Mouse (Mus musculus) neural tube, embryonic 14.5 days (tissue): Measurements from ENCODE around the gene Matn4. TPM values are rescaled to one million over a fixed set of nuclear protein-coding genes. Genes with fewer than 3 reads are reported as not detected.

ENCODE experiments used
- ATAC-seq: fragments of 200-750 bp; cut with Nextera tagmentation; 2 replicates; pipeline ENCODE4 v1.8.0; 2017; ENCODE audit warnings: low read depth, mild to moderate bottlenecking, moderate TSS enrichment, moderate library complexity
- H3K27ac ChIP-seq: fragments of 300-500 bp; sonication (generic); 2 replicates; pipeline ENCODE4 v1.5.1; 2014; ENCODE audit warnings: low read depth, mild to moderate bottlenecking, control low read depth, low read length, moderate library complexity, mixed read lengths
- H3K27me3 ChIP-seq: fragments of 300-500 bp; sonication (generic); 2 replicates; pipeline ENCODE4 v1.6.1; 2014; ENCODE audit warnings: low read length; ENCODE audit not compliant: control insufficient read depth, insufficient read depth
- H3K36me3 ChIP-seq: fragments of 300-500 bp; sonication (generic); 2 replicates; pipeline ENCODE4 v1.6.1; 2014; ENCODE audit warnings: low read length, mixed read lengths; ENCODE audit not compliant: control insufficient read depth, insufficient read depth
- H3K4me1 ChIP-seq: fragments of 300-500 bp; sonication (generic); 2 replicates; pipeline ENCODE4 v1.6.1; 2014; ENCODE audit warnings: low read length; ENCODE audit not compliant: control insufficient read depth, insufficient read depth
- H3K4me2 ChIP-seq: fragments of 300-500 bp; sonication (generic); 2 replicates; pipeline ENCODE4 v1.6.1; 2014; ENCODE audit warnings: mild to moderate bottlenecking, low read depth, low read length, control low read depth
- H3K4me3 ChIP-seq: fragments of 300-500 bp; sonication (generic); 2 replicates; pipeline ENCODE4 v1.5.1; 2014; ENCODE audit warnings: low read depth, low read length, control low read depth, mixed read lengths
- H3K9ac ChIP-seq: fragments of 300-500 bp; sonication (generic); replicated peaks from 2 replicates; pipeline ENCODE4 v1.6.1; 2014; ENCODE audit warnings: low read depth, mild to moderate bottlenecking, control low read depth, low read length, mixed read lengths
- H3K9me3 ChIP-seq: fragments of 300-500 bp; sonication (generic); 2 replicates; pipeline ENCODE4 v1.6.1; 2016; ENCODE audit warnings: low read length; ENCODE audit not compliant: control insufficient read depth
- WGBS: fragments of 180-500 bp; shearing (Covaris S2); extraction: QIAGEN DNeasy Blood & Tissue Kit; methylation state at CpG from one replicate; pipeline ENCODE4 v1.1.7; 2014; 5-methylcytosine and 5-hydroxymethylcytosine counted together
- polyA plus RNA-seq: library from polyadenylated mRNA; unstranded; fragments of >200 nt; fragmentation: Nextera tagmentation; extraction: Ambion mirVana; gene quantifications from 2 replicates; pipeline ENCODE4 v1.2.1, GENCODE M21; 2014

The Matn4 gene
- 0.36 and 0.82 TPM in 2 replicates for polyA plus RNA-seq

GRCm38 (mm10) chr2:164405060-164405459 lies at the start of gene Matn4:
TSS of gene Matn4 (minus strand) at chr2:164405160.
- Histone ChIP-seq H3K9me3 (no peaks in the 10 kb centered on the region), H3K4me1 (peaks cover 11% of the 10 kb centered on the region; the same call in 1 of the 2 replicates)
- WGBS, result 10% methylated on average over 9 of the region's 9 CpGs

GRCm38 (mm10) chr2:164453887-164454500 lies 49.0 kb upstream of the Matn4 start:
- Histone ChIP-seq H3K27ac (no peak overlapping the region), H3K4me1 (no peaks in the 10 kb centered on the region), H3K36me3 (no peaks in the 10 kb centered on the region), H3K27me3 (no peaks in the 10 kb centered on the region), H3K9ac (no peak overlapping the region), H3K4me3 (no peak overlapping the region), H3K4me2 (no peak overlapping the region), H3K9me3 (no peaks in the 10 kb centered on the region)
- WGBS, result 73% methylated on average over 7 of the region's 7 CpGs
- no peak for ATAC-seq

More at GRCm38 (mm10) chr2:164405060-164405459, at the start of gene Matn4:
- H3K4me3 ChIP-seq, result peak within 1 kb of the TSS; percentile 27
- no peaks in the 10 kb centered on the region for H3K36me3 ChIP-seq
- H3K27me3 ChIP-seq, result peaks cover 68% of the 10 kb centered on the region
- no peak for ATAC-seq
- no peak within 1 kb of the TSS for H3K27ac ChIP-seq
- H3K4me2 ChIP-seq, result peak within 1 kb of the TSS; percentile 47
- peak within 1 kb of the TSS; percentile 41; the same call in 1 of the 2 replicates for H3K9ac ChIP-seq

GRCm38 (mm10) chr2:164453047-164453757 lies 48.2 kb upstream of the Matn4 start:
- WGBS, result 85% methylated on average over 14 of the region's 14 CpGs
- Histone ChIP-seq H3K4me1 (no peaks in the 10 kb centered on the region), H3K27me3 (no peaks in the 10 kb centered on the region), H3K4me2 (no peak overlapping the region), H3K27ac (no peak overlapping the region), H3K36me3 (no peaks in the 10 kb centered on the region), H3K9me3 (no peaks in the 10 kb centered on the region), H3K4me3 (no peak overlapping the region), H3K9ac (no peak overlapping the region)
- no peak for ATAC-seq

GRCm38 (mm10) chr2:164452000-164452676 lies 47.2 kb upstream of the Matn4 start:
- H3K4me2 ChIP-seq, result no peak overlapping the region
- 46% methylated on average over 13 of the region's 13 CpGs for WGBS

GRCm38 (mm10) chr2:164449341-164450042 lies 44.5 kb upstream of the Matn4 start:
- Histone ChIP-seq H3K4me2 (no peak overlapping the region), H3K4me1 (no peaks in the 10 kb centered on the region), H3K27me3 (no peaks in the 10 kb centered on the region), H3K36me3 (no peaks in the 10 kb centered on the region), H3K9ac (no peak overlapping the region), H3K27ac (no peak overlapping the region), H3K9me3 (no peaks in the 10 kb centered on the region), H3K4me3 (no peak overlapping the region)
- ATAC-seq, result no peak
- WGBS, result 85% methylated on average over 14 of the region's 14 CpGs

More at GRCm38 (mm10) chr2:164452000-164452676, 47.2 kb upstream of the Matn4 start:
- no peak overlapping the region for H3K9ac ChIP-seq
- H3K4me1 ChIP-seq, result no peaks in the 10 kb centered on the region
- no peaks in the 10 kb centered on the region for H3K36me3 ChIP-seq
- ATAC-seq, result no peak
- H3K4me3 ChIP-seq, result no peak overlapping the region
- H3K27me3 ChIP-seq, result no peaks in the 10 kb centered on the region
- no peak overlapping the region for H3K27ac ChIP-seq
- H3K9me3 ChIP-seq, result no peaks in the 10 kb centered on the region

- WGBS, result 86% methylated on average over 5 of the region's 5 CpGs
- ATAC-seq, result no peak
- Histone ChIP-seq H3K4me3 (no peak overlapping the region), H3K27me3 (no peaks in the 10 kb centered on the region), H3K27ac (no peak overlapping the region), H3K9ac (no peak overlapping the region), H3K36me3 (no peaks in the 10 kb centered on the region), H3K9me3 (no peaks in the 10 kb centered on the region), H3K4me1 (no peaks in the 10 kb centered on the region), H3K4me2 (no peak overlapping the region)
Measured at GRCm38 (mm10) chr2:164448921-164449320, 44.0 kb upstream of the Matn4 start.

GRCm38 (mm10) chr2:164448140-164448539 lies 43.2 kb upstream of the Matn4 start:
- Histone ChIP-seq H3K27ac (no peak overlapping the region), H3K4me1 (0 out of 2 replicates have a peak, but pooled peaks cover 3% of the 10 kb centered on the region), H3K36me3 (no peaks in the 10 kb centered on the region), H3K4me2 (no peak overlapping the region), H3K27me3 (no peaks in the 10 kb centered on the region), H3K9ac (no peak overlapping the region), H3K4me3 (no peak overlapping the region), H3K9me3 (no peaks in the 10 kb centered on the region)
- WGBS, result 96% methylated on average over 1 of the region's 1 CpGs
- no peak for ATAC-seq

- no peak for ATAC-seq
- H3K9me3 ChIP-seq, result no peaks in the 10 kb centered on the region
- H3K36me3 ChIP-seq, result no peaks in the 10 kb centered on the region
- H3K4me1 ChIP-seq, result peaks cover 9% of the 10 kb centered on the region; the same call in 1 of the 2 replicates
- WGBS, result 88% methylated on average over 3 of the region's 3 CpGs
- no peak overlapping the region for H3K9ac ChIP-seq
- H3K27ac ChIP-seq, result no peak overlapping the region
- H3K27me3 ChIP-seq, result 0 out of 2 replicates have a peak, but pooled peaks cover 2% of the 10 kb centered on the region
- H3K4me3 ChIP-seq, result no peak overlapping the region
- no peak overlapping the region for H3K4me2 ChIP-seq
Measured at GRCm38 (mm10) chr2:164446086-164446469, 41.1 kb upstream of the Matn4 start.
